Mouse (Mus musculus): ENCODE data around the gene Eci3.
A peak's percentile ranks its signal among the peaks of the same experiment; 100 is the strongest.
"Not testable (repeated sequence)": the region's sequence is repeated elsewhere in the genome, so short reads cannot be mapped to it uniquely, and the experiment has no call there.

Gene Eci3

DNA sequence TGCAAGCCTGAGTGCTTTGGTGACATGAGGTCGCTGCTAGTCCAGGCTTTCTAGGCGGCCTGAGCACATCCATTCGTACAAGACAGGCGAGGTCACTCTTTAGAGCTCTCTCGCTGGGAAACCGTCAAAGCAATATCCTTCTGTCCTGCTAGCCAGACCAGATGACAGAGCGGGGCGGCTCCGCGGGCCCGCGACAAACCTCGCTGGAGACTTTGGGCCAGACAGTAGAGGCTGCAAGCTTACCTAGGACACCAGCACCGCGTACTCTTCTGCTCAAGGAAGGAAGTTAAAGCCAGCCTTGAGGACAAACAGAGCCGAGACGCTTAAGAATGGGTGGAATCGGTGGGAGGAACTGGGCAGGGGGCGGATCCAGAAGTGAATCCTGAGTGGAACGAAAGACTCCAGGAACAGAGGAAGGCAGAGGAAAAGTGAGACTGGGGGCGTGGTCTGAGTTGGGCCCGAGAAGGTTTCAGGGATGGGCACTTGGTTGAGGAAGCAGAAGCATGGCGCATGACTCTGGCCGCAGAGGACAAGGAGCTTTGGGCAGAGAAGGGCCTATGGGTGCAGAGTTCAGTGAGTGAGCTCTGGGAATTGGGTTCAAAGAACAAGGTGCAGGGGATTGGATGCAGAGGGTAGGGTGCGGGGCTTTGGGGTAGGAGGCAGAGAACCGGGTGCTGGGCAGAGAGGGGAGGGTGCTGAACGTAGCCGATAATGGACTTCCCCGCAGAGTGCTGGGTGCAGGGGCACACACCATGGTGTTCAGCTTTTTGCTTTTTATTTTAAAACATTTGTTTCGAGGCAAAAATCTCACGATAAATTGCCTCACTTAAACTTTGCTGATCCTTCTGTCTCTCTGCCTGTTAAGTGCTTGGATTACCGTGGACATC, at the start of gene Eci3:
TSS of gene Eci3 (minus strand) at position 300 of the 887 bp plus-strand sequence.
- DNase-seq = peak; percentile 96

DNA sequence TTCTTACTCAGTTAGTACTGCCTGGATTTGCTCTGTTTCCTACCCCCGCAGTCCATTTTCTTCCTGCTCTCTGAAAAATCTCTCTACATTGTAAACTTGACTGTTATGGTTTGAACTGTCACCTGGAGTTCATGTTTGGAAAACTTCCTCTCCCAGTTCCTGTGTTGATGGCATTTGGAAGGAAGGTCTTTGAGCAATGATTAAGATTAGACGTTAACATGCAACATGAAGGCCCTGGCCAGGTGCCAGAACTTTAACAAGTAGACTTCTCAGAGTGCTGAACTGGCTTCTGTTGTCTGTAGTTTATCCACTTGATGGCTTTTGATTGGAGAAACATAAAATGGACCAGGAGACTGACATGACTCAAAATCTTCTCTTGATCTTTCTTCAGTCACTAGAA, 32.3 kb upstream of the Eci3 start:
- DNase-seq = peak; percentile 69

DNA sequence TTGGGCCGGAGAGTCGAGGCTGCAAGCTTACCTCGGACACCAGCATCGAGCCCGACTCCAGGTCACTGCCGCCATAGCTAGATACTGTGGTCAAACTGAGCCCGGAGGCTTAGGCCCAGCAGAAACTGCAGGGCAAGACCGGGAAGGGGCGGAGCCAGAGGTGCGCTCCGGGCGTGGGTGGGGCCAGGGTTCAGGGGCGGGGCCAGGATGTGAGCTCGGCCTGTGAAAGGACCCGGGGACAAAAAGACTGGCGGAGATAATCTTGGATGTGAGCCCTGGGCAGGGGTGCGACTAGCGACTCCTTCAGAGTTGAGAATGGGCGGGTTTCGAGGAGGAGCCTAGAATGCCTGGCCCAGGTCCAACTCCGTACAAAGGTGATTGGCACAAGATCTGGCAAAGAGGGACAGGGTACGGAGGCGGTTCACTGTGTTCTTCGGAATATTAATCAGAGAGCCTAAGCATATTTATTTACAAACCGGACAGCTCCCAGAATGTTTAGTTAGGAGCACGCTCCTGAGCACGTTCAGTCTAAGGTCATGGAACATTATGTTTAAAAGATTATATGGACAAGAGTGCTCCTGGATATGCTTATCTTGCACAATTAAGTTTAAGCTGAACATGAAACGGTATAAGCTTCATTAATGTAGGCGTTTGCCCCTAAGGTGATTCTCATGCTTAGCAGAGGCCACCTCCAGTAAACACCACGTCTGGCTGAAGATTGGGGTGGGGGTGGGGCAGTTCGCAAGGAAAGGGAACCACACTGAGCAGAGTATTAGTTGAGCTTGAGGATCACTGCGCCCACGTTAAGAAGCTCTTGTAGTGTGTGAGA, 30.6 kb upstream of the Eci3 start:
- peak; percentile 99 for DNase-seq

DNA sequence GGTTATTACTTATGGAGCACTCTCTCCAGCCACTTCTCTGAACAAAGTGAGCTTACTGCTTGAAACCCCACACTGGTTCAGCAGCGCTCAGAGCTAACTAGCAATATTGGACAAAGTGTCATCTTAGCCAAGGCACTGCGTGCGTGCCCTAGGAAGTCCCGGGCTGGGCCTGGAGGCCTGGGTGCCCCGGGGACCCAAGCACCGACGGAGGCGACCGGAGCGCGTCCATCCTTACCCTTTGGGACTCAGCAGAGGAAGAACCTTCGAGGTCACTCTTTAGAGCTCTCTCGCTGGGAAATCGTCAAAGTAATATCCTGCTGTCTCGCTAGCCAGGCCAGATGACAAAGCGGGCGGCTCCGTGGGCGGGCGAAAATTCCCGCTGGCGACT, 30.0 kb upstream of the Eci3 start:
- no peak for DNase-seq

DNA sequence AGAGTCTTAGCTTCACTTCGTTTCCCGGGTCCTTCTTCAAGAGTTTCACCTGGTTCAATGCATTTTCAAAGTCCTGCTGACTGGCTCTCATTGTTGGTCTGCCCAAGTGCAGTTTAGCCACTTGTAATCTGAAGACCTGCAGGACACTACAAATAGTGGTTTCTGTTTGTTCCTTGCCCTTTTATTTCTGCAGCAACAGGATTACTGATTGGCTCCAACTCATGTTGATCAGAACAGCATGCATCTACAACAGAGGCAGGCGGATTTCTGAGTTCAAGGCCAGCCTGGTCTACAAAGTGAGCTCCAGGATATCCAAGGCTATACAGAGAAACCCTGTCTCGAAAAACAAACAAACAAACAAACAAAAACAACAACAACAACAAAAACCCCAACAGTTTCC, 29.5 kb upstream of the Eci3 start:
- peak; percentile 37 for DNase-seq

DNA sequence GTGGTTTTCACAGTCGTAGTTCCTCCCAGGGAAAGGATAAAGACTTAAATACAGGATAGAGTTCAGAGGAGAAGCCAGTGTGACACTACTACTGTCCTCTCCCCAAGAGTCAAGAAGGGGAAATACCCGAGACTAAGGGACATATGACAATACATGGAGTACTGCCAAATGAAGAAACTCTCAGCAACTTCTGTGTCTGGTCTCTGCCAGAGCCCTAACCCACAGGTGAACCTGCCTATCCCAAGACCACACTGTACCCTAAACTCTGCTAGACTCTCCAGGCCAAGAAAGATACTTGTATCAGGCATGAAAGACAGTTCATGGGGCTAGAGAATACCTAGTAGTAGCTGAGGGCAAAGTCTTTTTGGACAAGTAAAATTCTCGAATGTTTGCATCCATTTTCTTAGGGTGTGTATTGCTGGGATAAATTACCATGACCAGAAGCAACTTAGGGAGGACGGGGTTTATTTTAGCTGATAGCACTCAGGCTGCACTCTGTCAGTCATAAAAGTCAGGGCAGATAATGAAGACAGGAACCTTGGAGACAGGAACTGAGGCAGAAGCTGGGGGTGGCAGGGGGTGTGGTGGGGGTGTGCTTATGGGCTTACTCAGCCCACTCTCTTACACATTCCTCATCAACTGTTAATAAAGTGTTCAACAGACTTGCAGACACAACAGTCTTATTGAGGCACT, 28.1 kb upstream of the Eci3 start:
- DNase-seq = no peak

DNA sequence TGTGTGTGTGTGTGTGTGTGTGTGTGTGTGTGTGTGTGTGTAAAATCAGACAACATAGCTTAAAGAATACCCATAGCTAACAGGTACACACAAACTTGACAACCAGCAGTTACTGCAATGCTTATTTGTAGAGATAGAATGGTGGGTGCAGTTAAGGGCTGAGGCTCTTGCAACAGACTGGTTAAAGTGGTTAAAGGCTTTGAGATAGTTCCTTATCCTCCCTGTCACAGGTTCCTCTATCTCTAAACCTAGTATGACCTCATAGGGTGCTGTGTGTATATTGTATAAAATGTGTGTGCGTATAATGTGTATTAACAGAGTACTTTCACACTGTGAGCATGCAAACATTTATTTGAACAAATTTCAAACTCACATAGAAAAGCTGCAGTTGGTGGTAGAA, 19.9 kb upstream of the Eci3 start:
- DNase-seq = not testable (repeated sequence)

DNA sequence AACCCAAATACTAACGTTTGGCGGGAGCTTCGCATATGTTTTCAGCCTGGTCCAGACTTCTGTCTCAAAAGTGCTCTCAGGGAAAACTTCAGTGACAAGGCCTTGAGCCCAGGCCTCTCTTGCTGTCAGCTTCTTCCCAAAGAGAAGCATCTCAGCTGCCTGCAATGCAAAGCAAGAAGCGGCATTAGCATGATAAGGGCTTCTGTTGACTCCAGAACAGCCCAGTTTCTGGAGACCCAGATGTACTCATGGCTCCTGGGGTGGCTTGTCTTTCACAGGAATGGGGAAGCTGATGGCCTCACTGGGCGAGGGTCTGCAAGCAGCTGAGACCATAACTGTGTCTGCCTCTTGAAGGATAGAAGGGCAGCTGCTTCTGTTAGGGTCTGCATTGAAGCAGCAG, 15.0 kb upstream of the Eci3 start:
- not testable (repeated sequence) for DNase-seq

DNA sequence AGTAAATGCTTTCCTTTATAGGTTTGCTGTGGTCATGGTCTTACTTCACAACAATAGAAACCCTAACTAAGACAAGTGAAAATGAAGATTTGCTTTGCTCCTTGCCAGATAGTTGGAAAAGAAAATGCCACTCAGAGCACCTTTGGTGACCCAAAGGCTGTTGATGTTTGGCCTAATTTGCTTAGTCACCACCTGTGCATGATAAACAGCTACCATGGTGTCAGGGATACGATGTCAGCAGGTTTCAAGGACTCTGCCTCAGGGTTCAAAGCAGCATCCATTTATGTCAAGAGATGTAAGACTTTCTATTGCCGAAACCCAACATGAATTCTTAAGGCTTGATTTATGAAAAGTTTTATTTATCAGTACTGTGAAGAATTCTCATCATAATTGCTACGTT, 13.8 kb upstream of the Eci3 start:
- no peak for DNase-seq

DNA sequence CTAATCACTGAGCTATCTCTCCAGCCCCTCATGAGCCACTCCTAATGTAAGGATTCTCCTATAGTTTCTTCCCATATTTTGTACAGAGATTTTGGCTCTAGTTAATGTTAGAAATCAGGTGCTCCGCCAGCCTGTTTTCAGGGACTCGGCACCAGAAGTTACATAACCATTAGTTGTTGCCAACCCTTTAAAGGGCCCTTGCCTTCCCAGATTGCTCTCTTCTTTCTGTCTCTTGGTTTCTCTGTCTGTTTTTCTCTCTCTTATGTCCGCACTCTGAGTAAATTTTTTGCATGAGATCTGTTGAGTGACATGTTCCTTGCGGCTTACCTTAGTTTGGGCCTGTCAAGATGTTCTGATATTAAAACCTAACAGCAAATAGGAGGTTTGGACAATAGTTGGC, 12.5 kb upstream of the Eci3 start:
- peak; percentile 62 for DNase-seq

DNA sequence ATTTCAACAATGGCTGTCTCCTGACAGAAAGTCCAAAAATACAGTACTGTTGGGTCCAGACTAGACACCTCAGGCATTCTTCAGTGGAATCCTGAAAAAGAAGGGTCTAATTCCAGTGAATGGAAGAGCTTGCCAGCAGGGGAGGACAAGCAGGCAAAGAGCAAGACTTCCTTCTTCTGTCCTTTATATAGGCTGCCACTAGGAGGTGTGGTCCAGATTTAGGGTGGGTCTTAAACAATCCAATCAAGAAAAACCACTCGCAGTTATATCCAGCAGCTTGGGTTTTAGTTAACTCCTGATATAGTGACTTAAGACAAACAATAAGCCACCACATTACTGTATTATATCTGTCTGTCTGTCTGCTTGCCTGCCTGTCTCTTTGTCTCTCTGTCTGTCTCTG, 10.2 kb upstream of the Eci3 start:
- peak; percentile 39 for DNase-seq

DNA sequence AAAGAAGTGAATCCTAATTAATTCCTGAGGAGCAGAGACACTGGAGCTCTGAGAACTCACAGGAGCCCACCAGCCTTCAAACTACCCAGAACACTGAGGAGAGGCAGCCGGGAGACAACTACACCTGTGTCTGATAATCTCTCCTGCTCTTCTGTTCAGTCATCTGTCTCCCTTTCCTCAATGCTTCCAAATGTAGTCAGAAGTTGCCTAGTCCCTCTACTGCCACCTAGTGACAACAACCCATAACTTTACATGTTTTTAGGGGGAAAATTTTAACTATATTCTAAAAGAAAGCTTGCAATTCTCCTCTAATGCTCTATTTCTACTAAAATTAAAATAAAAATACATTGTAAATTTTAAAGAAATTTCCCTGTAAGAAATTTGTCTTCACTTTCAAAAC, 9.5 kb upstream of the Eci3 start:
- peak; percentile 66 for DNase-seq

DNA sequence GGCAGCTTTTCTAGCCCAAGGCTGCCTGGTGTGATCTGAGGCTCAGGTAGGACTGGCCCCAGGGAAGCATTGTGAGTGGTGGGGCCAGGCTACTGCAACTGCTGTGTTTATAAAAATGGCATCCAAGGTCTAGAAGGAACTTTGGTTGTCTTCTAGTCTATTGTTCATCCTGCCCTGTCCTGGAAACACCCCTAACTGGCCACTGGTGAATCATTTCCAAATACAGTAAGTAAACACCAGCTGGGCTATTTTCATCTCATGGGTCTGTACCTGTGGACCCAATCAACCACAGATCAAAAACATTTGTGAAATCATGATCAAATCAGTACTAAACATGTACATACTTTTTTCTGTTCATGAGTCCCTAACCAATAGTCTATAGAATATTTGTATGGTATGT, 8.8 kb upstream of the Eci3 start:
- peak; percentile 55 for DNase-seq

DNA sequence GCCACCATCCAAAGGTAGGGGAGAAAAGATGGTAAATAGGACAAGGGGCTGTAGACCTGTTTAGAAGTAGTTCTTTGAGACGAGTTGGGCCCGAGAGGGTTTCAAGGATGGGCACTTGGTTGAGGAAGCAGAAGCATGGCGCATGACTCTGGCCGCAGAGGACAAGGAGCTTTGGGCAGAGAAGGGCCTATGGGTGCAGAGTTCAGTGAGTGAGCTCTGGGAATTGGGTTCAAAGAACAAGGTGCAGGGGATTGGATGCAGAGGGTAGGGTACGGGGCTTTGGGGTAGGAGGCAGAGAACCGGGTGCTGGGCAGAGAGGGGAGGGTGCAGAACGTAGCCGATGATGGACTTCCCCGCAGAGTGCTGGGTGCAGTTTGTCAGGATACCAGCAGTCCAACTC, 2.0 kb upstream of the Eci3 start:
- DNase-seq = peak; percentile 41

DNA sequence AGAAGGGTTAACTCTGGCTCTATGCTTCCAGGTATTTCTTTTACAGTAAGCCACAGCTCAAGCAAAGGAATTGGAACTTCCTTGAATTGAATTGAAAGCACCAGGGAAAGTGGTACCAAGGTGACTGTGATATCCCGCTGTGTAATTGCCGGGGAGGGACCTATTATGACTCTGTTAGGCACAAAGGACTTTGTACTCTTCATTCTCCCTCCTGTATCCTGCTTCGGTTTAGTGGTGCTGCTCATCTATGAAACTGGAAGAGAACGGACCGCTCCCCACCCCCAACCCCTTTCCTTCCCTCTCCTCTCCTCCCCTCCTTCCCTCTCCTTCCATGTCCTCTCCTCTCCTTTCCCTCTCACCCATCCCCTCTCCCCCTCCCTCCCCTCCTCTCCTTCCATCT, 1.3 kb upstream of the Eci3 start:
- DNase-seq = peak; percentile 60

DNA sequence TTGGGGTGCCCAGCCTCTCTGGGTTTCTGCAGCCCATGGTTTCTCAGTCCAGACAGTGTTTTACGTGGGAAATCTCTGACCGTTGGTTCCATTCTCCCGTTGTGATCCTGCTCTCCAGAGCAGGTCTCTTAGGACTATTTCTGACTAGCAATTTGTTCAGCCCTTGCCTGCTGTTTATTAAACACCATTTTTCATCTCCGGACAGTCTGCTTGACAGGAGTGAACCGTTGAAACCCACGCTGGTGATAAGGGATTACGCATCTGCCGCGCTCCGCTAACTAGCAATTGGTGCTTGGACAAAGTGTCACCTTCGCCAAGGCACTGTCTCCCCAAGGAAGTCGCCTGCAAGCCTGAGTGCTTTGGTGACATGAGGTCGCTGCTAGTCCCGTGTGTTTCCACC, 809 bp upstream of the Eci3 start:
- peak; percentile 42 for DNase-seq

DNA sequence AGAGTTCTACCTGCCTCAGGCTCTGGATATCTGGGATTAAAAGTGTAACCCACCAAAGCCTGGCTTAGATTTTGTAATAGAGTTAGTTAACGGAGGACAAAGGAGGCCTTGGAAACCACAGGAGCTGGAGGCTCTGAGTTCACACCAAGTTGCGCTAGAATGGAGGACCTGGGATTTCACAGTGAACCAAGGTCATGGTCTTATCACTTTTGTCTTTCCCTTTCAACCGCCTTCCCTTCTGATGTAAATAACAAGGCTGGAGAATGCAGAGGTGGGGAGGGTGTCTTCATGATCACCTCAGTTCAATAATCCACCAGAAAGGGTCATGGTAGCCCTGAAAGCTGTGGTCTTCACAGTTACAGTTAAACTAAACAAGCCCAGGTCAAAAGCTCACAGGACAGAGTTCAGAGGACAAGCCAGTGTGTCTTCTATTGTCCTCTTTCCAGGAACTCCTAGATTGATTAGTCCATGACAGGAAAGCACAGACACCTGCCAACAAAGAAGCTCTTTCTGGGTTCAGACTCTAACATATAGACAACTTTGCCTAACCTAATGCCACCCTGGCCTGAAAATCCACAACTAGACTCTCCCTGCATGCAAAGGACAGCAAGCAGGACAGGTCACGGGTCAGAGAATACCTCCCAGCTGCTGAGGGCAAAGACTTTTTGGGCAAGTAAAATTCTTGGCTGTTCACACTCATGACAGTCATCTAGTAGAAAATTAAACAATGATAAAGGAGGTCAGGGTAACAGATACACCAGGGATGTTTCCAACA, 2.4 kb downstream of the Eci3 start:
- DNase-seq = peak; percentile 82

DNA sequence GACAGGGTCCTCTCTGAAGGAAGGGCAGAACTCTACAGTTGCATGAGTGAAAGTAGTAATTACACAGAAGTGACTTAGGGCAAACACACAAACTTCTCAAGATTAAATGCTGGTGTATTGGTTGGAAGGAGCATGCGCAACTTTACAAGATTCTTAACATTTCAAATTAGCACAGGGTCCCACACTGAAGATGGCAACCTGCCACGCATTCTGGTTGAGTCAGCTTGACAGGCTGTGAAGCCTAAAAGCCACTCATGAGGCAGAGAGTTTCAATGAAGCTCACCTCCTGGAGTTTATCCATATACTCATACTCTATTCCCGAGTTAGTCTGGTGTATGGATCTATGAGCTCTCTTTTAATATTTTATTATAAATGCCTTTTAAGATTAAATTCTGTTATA, 5.5 kb downstream of the Eci3 start:
- not testable (repeated sequence) for DNase-seq

DNA sequence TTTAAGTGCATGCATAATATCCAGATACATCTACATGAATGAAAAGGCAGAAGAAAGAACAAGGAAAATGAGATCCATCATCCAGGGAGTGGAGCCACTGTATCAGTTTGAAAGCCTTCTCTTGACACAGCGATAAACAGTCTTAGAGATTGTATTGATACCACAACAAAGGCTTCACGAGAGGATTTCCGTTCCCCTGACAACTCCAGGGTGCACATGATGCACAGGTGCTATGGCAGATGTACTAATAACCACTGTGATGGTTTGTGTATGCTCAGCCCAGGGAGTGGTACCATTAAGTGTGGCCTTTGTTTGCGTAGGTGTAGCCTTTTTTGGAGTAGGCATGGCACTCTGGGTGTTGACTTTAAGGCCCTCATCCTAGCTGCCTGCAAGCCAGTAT, 6.7 kb downstream of the Eci3 start:
- no peak for DNase-seq

DNA sequence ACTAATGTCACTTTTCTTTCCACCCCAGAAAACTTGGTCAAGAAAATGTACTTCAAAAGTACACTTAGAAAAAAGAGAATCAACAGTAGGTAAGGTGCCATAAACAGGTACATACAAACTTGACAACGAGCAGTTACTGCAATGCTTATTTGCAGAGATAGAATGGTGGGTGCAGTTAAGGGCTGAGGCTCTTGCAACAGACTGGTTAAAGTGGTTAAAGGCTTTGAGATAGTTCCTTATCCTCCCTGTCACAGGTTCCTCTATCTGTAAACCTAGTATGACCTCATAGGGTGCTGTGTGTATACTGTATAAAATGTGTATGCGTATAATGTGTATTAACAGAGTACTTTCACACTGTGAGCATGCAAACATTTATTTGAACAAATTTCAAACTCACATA, 12.2 kb downstream of the Eci3 start:
- not testable (repeated sequence) for DNase-seq

DNA sequence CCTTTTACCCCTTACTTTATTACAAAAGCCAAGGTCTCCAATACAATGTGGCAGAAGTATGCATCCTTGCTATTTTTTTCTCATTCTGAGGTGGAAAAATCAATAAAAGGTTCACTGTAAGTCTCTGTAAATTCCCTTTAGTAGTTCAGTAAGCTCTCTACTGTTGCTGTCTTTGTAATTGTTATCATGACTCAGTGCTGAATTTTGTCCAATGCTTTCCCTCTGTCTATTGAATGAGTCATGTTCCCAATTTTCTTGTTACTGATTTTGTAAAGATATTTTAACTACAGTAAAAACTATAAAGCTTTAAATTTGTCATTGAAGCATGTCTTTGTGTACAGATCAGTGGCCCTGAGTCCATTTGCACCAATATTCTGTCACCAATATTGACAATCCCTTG, 21.2 kb downstream of the Eci3 start:
- no peak for DNase-seq

DNA sequence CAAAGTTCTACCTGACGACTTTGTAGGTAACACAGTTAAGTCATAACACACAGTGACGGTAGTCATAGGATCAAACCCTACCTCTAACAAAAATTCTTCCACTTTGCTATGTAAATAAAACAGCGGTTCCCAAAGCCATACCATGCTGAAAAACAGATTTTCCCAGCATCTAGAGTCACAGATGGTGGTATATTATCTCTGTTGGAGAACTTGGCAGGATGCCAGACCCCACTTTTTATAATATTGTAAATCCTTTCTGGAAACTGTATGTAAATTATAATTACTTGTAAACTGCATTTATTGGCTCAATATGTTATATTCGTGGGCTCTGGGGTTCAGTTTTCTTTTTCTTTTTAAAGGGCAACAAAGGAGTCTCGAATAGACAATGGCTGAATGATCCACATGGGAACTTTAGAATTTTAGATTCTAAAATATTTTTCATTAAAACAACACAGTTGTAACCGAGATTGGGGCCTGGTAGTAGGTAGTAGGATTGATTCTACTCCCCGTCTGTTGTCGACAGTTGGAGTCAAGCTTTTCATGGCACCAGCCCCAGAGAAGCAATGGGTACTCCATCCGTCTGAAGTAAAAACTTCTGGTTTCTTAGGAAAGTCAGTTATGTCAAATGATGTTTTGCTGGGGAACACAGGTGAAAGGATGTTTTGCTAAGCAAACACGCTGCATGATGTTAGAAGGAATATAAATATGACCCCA, 28.5 kb downstream of the Eci3 start:
- no peak for DNase-seq

All from kidney, adult 9 months (tissue).